Mouse (Mus musculus) ovary, adult 18-20 months (tissue): ENCODE measurements around the gene Gdf10.

Experiments
- DNase-seq: peaks from one replicate; pipeline ENCODE4 v3.0.0; 2022; ENCODE audit warnings: low spot score, mixed read lengths

Gene Gdf10

GRCm38 (mm10) chr14:33939117-33939516 is 15.7 kb downstream of the Gdf10 start:
- DNase-seq = no peak

GRCm38 (mm10) chr14:33940739-33941138 is 17.4 kb downstream of the Gdf10 start, which contains the start of gene Gdf2:
Gene Gdf2, plus strand, starts transcription at chr14:33941039.
- DNase-seq = no peak

GRCm38 (mm10) chr14:33942222-33942621 is 18.8 kb downstream of the Gdf10 start:
- peak; percentile 58 for DNase-seq

GRCm38 (mm10) chr14:33946125-33946524 is 22.7 kb downstream of the Gdf10 start:
- no peak for DNase-seq

- no peak for DNase-seq
These were observed 29.0 kb downstream of the Gdf10 start for GRCm38 (mm10) chr14:33952233-33952981.

GRCm38 (mm10) chr14:33953761-33954160 is 30.4 kb downstream of the Gdf10 start, which contains the start of gene Rbp3:
Gene Rbp3, plus strand, starts transcription at chr14:33954003.
- no peak for DNase-seq

GRCm38 (mm10) chr14:33956055-33956454 is 32.7 kb downstream of the Gdf10 start:
- DNase-seq = no peak

- DNase-seq = no peak
These were observed 34.8 kb downstream of the Gdf10 start for GRCm38 (mm10) chr14:33958186-33958585.

- no peak for DNase-seq
These were observed 35.5 kb downstream of the Gdf10 start for GRCm38 (mm10) chr14:33958841-33959240.

- no peak for DNase-seq
These were observed 36.0 kb downstream of the Gdf10 start for GRCm38 (mm10) chr14:33959341-33959740.

GRCm38 (mm10) chr14:33965675-33966074 is 42.3 kb downstream of the Gdf10 start:
- no peak for DNase-seq

- DNase-seq = no peak
These were observed 49.3 kb downstream of the Gdf10 start for GRCm38 (mm10) chr14:33972679-33973078.

GRCm38 (mm10) chr14:33974752-33975151 is 51.4 kb downstream of the Gdf10 start:
- DNase-seq = no peak

GRCm38 (mm10) chr14:33977748-33978147 is 54.4 kb downstream of the Gdf10 start:
- DNase-seq = no peak

GRCm38 (mm10) chr14:33978604-33979059 is 55.2 kb downstream of the Gdf10 start, which contains the start of gene Zfp488:
Gene Zfp488, minus strand, starts transcription at chr14:33978764.
- no peak for DNase-seq
